Mouse (Mus musculus) cerebellum, postnatal 14 days (tissue): Measurements from ENCODE around the gene Gm572.
A peak's percentile ranks its signal among the peaks of the same experiment; 100 is the strongest.

Experiments
- DNase-seq, 2 experiments: peaks; one replicate each; pipeline ENCODE4 v3.0.0; 2021; ENCODE audit warnings: mixed read lengths in 2 of 2

The Gm572 gene

DNA sequence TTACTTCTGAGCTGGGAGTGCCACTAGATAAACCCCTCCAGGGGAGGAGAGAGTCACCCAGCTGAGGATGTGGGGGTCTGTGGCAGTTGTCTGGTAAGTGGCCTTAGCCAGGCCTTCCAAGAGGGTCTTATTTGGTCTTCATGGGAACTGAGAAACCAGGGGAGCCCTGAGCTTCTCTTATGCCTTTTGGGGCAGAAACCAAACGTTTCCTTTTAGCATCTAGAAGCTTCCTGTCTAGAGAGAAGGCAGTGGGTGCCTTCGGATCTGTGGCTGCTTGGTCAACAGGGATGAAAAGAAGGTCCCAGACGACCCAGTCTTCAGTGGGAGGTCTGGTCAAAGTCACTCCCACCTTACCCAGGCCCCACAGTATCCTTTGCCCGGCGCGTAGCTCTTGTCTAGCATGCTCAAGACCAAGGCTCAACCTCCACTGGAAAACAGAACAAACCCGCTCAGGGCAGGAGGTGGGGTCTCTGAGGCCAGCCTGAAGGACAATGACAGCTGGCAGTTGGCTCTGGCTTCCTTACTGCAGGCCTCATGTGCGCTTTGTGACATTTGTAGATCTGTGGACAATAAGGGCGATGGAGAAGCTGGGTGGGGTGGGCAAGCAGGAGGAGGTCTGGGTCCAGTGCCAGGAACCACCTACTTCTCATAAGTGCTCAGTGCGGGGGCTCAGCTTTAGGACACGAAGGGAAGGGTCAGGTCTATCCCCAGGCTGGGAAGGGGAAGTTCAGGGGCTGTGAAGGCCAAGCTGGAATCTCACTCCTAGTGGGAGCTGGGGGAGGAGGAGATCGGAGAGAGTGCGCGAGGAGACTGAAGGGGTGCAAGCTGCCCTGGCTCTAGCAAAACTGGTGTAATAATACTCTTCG lies at the start of gene Gm572:
TSS of gene Gm572 (plus strand) at position 27 of the 866 bp plus-strand sequence.
- peak in 1 of 2 experiments; percentile 42 for DNase-seq

DNA sequence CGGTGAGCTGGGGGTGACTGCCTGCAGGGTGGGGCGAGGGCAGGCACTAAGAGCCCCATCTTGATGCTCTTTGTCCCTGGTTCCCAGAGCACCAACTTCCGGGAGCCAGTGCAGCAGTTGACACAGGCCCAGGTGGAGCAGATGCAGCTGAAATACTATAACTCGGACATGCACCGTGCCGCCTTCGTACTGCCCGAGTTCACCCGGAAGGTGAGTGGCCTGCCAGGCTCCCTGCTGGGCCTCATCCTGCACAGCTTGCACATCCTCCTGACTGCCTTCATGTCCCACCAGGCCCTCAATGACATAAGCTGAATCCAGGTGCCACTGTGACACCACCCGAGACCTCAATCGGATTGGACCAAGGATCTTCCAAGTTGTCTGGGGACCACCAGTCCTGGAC lies 49.1 kb upstream of the Gm572 start:
- peak in 1 of 2 experiments; percentile 41 for DNase-seq

DNA sequence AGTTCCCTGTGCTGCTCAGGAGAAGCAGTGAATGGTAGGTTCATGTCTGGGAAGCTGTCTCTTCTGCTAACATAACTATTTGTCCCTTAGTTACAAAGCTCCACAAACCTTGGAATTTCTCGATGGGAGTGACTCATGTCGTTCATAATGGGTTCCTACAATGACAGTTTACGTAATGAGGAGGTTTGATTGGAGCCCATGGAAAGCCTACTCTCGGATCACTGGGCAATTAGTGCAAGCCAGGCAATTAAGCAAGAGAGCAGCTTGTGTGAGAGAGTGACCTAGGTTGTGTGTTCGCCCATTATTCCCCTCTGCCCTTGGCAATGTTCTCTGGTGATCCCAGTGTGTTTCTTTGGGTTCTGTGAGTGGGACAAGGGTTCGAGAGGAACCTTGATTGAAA lies 47.2 kb upstream of the Gm572 start:
- DNase-seq: no peak

DNA sequence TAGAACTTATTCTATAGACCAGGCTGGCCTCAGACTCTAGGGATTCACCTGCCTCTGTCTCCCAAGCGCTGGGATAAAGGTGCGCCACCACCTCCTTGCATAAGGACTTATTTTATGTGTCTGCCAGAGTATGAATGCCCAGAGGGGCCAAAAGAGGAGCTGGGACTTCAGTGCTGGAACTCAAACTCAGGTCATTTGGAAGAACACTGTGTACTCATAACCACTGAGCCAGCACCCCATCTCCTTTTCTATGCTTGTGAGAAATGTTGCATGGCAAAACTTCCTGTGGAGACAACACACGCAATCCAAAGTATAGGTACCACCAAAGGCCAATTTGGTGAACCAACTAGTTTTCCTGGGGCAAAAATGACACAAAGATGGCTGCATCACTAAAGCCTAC lies 46.4 kb upstream of the Gm572 start:
- DNase-seq: no peak

DNA sequence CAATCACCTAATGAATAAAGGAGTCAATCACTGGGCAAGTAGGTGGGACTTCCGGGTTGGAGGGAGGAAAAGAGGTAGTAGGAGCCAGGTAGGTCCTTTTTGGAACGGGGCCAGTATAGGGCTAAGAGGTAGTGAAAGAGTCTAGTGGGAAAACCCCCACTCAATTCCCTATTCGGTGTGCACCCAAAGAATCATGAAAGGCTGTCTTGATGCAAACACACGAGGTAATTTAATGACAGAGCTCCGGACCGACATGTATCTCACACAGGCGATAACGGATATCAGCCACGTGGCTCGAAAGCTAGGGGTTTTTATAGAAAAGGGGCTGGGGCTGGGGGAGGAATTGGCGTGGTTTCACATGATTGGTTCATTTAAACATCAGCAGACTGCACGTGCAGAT lies 44.3 kb upstream of the Gm572 start:
- no peak for DNase-seq

DNA sequence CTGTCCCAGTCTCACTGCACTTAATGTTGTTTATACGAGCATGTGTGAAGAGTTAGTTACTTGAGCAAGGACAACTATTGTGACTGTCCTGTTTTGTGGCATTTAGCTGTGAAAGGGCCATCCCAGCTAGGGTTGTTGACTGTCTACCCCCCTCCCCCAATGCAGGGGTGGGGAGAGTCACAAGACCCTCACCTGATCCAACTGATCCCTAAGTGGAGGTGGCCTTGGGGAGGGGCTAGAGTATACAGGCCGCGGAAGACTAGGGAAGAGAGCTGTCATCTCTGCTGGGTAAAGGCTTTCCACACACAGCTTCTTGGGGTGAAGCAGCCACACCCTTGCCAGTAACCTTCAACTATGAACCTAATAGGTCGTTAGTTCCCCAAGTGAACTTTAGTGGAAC lies 42.8 kb upstream of the Gm572 start:
- DNase-seq: no peak

DNA sequence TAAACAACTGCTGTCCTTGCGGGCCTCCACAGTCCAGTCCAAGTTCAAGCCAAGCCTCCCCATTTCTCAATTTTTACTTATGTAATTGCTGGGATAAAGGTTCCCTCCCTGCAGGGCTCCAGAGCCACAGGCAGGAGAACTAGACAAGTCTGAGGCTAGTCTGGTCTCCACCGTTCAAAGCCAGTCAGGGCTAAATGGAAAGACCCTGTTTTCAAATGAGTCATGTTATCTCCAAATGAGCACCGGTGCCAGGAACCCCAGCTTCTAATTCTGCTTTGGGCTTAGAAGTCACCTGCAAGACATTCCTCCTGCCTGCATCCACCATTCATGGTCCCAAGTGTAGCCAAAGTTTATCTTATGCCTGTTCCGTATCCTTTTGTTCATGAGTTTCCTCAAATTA lies 41.2 kb upstream of the Gm572 start:
- DNase-seq: no peak

DNA sequence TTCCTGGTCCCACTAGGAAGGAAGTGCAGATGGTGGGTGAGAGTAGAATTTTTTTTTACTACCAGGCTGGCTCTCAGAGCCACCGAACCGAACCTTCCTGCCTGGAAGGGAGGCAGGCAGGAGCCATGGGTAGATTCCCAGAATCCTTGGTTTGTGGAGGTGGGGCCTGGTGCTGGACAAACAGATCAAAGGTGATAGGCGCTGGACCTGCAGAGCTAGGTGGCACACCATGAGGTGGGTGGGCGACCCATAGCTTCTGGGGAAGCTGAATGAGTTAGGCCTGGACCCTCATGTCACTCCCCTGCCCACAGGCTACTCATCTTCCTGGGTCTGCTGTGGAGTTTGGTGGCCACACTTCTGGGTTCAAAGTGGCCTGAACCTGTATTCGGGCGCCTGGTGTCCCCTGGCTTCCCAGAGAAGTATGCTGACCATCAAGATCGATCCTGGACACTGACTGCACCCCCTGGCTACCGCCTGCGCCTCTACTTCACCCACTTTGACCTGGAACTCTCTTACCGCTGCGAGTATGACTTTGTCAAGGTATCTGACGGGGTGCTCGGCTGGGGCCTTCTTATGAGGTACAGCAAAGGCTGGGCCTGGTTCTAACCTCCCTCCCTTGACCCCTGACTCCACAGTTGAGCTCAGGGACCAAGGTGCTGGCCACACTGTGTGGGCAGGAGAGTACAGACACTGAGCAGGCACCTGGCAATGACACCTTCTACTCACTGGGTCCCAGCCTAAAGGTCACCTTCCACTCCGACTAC lies 40.6 kb upstream of the Gm572 start, which contains the start of gene Masp2:
TSS of gene Masp2 (plus strand) at position 198 of the 764 bp plus-strand sequence.
- no peak for DNase-seq

DNA sequence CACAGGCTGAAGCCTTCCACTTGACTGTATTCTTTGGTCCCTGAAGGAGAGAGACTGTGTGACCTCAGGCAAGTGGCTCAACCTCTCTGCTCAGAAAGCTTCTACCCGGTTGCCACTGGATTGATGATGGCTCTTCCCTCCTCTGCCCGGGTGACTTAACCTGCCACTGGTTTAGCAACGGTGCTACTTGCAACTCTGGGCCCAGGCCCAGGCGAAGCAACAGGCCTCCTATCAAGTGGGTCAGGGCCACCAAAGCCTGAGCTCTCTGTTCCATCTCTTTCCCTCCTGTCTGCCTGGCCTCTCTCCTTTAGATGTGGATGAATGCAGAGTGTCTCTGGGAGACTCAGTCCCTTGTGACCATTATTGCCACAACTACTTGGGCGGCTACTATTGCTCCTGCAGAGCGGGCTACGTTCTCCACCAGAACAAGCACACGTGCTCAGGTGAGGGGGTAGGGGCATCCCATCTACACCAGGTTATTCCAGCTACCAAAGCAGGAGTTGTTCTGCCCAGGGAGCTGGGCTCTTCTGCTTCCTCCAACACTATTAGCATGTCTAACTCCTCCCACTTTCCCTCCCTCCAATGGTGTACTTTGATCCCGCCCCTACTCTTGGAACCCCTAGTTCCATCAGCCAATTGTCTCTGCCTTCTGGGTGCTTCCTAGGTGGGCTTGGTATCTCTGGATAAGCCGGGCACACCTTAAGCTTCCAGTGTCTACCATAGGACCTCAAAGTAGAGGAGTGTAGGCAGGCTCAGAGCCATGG lies 39.6 kb upstream of the Gm572 start:
- DNase-seq: no peak

DNA sequence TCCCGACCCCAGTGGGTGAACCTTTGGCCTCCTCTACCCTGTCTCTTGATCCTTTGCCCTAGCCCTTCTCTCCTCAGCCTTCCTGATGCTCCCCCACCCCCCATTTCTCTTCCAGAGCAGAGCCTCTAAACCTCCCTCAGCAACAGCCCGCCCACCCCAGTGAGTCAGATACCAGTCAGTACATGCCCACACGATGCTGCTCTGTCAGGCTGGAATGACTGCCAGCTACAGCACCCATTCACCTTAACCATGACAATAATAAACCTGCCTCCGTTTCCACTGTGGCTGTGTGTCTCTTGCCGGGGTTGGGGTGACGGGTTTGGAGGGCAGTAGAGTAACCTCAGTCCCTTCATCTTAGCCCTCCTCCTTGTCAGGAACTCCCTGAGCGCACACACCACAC lies 39.0 kb upstream of the Gm572 start:
- no peak for DNase-seq

DNA sequence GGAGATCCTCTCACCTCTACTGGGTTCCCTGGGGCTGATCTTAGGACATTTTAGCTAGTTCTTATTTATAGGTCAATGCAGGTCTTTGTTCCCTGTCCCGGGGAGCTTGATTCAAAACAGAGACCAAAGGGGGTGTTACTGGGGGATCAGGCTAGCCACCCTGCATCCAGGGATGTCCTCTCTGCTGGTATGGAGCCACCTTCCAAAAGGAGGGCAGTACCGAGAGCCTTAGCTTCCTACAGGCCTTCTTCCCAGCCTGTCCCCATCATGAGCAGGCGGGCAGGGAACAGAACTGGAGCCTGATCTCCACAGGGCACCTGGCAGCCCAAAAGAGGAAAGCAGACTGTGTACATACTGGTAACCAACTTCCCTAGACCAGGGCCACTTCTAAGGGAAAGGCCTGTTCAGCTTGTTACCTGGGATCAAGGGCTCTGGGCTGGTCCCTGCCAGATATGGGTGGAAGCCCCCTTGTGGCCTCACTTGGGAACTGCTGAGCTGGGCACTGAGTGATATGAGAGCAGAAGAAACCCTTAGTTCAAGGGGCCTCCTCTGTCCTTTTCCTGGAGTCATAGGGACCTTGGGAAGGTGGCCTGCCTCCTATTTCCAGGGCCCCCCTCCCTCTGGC lies 38.5 kb upstream of the Gm572 start:
- peak; percentile 81 to 88 for DNase-seq

DNA sequence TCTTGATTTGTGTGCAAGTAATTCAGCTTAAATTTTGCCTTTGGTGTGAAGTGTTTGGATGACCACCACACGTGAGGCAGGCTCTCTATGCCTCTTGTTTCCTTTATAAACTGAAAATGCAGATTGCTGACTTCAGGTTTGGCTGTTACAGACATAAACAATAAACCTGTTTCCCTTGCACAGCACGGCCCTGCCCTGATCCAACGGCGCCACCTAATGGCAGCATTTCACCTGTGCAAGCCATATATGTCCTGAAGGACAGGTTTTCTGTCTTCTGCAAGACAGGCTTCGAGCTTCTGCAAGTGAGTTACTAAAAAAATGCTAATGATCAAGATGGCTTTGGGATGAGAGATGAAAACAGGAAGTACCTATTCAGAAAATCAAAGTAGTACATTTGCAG lies 35.4 kb upstream of the Gm572 start:
- DNase-seq: peak; percentile 79 to 93

DNA sequence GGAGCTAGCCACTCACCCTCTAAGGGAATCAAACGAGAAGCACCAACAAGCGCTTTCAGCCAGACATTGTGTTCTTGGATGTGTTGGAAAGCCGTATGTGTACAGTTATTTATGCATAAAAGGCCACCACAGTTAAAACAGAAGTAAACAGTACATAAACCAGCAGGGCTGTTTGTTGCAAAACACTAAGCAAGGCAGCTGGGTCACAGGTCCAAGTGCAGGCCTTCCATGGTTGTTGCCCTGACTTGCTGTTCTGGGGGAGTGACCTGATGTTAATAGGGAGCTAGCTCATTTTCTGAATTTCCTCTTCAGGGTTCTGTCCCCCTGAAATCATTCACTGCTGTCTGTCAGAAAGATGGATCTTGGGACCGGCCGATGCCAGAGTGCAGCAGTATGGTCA lies 33.3 kb upstream of the Gm572 start:
- no peak for DNase-seq

DNA sequence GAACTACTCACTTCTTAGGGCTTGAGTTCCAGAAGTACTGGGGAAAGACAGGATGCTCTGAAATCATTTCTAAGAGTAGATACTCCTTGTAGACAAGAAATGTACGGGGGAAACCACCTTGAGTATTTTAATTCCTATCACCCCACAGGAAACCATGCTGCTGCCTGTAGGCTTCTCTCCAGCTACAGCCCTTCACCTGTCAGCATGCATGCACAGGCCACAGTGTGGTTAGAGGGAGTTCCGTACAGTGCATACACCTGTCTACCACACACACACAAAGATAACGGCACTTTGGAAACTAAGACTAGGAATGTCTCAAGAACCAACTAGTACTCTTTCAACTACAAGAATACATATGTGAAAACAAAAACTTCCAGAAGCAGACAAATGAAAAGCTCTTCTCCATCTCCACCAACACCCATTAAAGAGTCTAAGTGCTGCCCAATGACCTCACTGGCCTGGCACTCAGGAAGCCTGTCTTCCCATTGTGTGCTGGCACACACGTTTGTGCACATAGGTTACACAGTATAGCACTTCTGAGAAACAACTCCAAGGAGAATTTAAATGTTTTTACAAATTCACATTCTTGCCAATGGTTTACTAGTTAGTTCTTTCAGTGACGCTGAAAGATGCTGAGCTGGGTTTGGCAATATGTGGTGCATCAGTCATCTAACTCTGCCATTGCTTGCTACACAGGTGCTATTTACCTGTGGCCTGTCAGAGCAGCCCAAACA lies 32.3 kb upstream of the Gm572 start:
- DNase-seq: no peak

DNA sequence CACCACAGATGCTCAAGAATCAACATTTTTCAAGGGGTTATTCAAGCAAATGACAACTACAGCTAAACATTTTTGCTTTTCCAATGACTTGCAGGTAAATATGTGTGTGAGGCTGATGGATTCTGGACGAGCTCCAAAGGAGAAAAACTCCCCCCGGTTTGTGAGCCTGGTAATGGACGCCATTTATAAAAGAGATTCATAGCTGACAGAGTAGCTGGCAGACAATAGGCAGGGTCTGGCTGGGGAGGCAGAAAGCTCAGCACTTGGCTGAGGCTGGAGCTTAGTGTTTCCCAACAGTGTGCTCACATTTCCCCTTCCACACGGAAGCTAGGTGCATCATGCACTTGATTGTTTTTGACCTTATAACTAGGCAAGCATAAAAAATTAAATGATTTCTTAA lies 30.6 kb upstream of the Gm572 start:
- peak in 1 of 2 experiments; percentile 30 for DNase-seq

DNA sequence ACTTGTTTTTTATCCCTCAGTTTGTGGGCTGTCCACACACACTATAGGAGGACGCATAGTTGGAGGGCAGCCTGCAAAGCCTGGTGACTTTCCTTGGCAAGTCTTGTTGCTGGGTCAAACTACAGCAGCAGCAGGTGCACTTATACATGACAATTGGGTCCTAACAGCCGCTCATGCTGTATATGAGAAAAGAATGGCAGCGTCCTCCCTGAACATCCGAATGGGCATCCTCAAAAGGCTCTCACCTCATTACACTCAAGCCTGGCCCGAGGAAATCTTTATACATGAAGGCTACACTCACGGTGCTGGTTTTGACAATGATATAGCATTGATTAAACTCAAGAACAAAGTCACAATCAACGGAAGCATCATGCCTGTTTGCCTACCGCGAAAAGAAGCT lies 29.4 kb upstream of the Gm572 start:
- no peak for DNase-seq

DNA sequence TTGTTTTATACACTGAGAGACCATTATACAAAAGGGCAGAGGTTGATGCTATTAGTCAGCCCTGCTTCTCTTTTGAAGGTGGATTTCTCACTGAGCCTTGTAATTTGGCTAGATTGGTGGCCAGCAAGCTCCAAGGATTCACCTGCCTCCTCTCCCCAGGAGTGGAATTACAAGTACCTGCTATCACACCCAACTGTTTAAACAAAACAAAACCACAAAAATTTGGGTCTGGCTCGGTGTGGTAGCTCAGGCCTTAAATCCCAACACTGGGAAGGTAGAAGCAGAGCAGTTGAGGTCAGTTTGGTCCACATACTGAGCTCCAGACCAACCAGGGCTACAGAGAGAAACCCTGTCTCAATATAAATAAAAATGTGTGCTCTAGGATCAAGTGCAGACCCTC lies 23.3 kb upstream of the Gm572 start:
- DNase-seq: no peak

DNA sequence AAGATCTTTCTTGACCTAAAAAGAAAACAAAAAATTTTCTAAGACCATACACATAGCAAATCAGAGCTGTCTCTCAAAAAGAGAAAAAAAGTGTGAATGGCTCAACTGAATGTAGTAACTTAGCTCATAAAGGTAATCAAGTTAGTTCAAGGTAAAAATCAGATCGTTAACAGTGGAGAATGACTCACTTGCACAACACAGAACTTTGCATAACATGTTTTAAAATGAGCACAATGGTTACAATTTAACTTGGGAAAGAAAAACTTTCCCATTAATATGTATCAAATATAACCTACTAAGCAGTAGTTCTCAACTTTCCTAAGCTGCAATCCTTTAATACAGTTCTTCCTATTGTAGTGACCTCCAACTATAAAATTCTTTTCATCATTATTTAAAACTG lies 22.4 kb upstream of the Gm572 start:
- DNase-seq: no peak

DNA sequence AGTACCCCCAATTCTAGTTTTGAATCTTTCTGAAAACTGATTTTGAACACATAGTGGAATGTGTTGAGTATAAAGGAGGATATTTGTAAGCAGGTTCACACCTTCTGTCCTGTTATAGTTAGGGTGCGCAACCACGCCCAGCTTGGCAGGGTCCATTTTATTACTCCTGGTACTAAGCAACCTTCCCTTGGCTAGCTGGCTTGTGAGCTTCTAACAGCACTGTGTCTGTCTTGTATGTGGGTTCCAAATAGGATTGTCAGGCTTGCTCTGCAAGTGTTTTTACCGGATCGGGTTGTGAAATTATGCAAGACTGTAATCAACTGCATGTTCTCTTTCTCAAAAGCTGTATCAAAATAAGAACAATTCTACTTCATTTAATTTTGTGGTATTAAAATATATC lies 20.6 kb upstream of the Gm572 start:
- DNase-seq: no peak

DNA sequence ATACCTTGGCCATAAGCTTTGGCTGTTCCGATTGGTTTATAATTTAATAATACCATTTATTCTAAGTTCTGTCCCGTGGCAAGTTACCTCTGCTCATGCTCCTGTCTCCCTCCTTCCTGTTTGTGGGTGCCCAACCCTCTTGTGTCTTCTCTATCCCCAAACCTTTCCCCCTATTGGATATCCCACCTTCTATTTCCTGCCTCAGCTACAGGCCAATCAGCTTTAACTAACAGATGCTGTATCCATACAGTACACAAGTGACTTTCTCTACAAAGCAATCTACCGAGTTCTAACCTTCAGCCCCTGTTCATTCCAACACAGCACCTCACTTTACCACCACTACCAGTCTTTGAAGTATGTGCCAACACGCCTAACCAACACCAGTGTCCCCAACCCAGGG lies 19.5 kb upstream of the Gm572 start:
- no peak for DNase-seq

DNA sequence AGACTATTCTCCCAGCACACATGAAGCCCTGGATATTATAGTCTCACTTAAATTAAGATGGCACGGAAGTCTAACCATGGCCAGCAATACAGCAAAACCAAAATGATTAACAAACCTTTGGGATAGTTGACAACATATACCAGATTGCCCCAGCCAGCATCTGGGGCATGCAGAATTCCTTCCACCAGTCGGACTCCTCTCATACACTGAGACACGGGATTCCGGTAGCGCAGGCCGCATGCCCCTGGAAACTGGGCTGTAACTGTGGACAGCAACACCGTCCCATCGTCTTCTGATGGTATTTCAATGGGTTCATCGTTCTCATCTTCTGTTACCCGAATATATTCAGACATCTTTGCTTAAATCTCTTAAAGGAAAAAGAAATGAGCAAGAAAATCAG lies 18.1 kb upstream of the Gm572 start:
- DNase-seq: no peak
